Mouse (Mus musculus) NIH3T3 (cell line): Measurements from ENCODE around the gene Samd5.

Source experiments
- DNase-seq: peaks from one replicate; pipeline ENCODE4 v3.0.0-alpha.2; 2012; ENCODE audit warnings: low read depth

Samd5 gene

GRCm38 (mm10) chr10:9650050-9650825, 24.8 kb downstream of the Samd5 start:
- no peak for DNase-seq

DNA sequence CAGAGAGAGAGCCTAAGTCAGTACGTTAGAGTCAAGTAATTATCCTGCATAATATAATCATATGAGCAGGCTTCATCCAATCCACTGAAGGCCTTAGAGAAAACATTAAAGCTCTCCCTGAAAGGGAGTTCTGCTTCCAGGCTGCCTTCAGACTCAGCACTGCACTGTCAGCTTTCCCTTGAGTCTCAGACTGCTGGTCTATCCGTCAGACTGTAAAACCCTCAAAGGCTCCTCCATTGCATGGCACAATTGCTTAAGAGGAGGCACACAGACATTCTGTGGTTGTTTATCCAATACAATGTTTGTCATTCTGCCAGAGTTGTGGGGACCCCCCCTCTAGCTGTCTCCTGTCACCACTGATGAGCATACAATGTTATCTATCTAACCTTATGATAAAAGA, 26.5 kb downstream of the Samd5 start:
- no peak for DNase-seq

DNA sequence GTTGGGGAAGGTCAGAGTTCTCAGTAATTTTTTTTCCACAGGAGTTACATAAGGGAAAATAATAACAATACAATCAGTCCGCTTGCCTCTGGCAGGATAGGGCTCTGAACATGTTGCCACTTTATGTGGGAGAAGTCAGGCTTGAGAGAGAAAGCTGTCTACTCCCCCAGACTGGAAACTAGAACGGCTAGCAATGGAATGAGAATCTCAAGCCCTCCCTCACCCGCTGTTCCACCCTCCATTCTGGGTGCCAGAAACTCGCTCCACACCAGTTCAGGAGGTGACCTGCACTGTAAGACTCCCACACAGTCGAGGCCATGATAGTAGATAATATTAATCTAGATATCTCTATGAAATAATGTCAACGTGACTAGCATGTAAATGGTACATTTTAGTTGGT, 27.3 kb downstream of the Samd5 start:
- DNase-seq = no peak

DNA sequence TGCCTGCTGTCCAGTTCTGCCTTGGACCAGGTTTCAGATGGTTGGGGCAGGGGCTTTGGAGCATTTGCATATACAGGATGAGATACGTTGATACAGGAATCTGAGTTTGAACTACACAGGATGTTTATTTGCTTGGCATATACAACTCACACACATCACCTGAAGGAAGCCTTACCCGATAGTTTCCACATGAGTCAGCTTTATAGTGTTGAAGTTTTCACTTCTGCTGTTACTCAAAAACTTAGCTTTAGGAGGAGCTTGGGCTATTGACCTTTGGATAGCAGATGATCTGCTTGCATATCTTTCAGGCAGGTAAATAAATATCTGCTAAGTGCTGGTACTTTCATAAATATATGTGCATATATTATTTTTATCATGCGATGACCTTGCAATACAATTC, 28.6 kb downstream of the Samd5 start:
- no peak for DNase-seq

- DNase-seq = no peak
Observed at GRCm38 (mm10) chr10:9643531-9643930, 31.5 kb downstream of the Samd5 start.

DNA sequence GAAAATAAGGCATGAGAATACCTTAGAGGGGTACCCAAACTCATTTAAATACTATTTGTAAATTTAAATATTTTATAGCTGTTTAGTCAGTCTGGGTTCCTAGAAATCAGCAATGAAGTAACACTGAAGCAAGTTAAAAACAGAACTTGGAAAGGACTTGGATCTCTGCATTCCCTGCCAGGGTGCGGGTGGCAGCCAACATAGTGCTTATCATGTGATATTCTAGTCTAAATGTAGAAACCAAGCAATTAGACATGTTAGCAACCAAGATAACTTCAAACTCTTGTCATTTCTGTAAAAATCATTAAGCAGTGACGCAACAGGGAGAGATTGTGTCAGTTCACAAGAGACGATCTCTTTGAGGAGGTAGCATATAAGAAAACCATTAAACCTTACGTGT, 32.9 kb downstream of the Samd5 start:
- no peak for DNase-seq

DNA sequence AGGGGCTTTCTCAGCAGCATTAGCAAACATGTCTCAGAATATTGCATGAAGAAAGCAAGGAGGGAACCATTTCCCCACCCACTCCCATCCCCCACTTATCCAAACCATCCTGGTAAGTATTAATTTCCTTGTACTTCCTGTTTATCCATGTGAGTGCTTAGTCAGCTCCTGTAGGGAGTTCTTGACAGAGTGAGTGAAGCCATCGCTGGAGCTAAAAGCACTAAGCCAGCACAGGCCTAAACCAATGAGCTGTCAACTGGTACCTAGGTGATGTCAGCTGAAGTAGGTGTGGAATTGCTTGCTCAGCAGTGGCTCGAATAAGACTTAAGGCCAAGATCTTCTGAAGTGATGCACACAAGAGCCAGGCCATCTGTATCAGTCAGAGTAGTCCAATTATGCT, 34.3 kb downstream of the Samd5 start:
- peak; percentile 16 for DNase-seq

- DNase-seq = no peak
Observed at GRCm38 (mm10) chr10:9640056-9640455, 35.0 kb downstream of the Samd5 start.

GRCm38 (mm10) chr10:9625356-9625755, 49.7 kb downstream of the Samd5 start:
- no peak for DNase-seq

- no peak for DNase-seq
Observed at GRCm38 (mm10) chr10:9621926-9622688, 52.9 kb downstream of the Samd5 start.

DNA sequence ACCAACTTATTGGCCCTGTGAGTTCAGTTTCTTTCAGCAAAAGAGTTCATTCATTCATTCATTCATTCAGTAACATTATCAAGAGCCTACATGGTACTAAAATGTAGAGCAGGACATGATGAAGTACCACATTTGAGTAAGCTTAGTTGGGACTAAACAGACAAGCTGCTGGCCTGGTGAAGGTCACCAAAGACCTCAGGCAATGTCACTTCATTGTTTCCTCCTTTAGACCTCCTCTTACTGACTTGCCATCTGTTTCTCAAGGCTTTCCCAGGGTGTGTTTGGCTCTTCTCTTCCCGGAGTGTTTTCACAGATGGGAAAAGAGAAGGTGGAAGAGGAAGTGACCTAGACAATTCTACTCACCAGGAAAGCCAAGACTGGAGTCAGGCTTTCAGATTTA, 54.0 kb downstream of the Samd5 start:
- DNase-seq = no peak

- no peak for DNase-seq
Observed at GRCm38 (mm10) chr10:9615009-9615408, 60.0 kb downstream of the Samd5 start.

- DNase-seq = no peak
Observed at GRCm38 (mm10) chr10:9608854-9609253, 66.2 kb downstream of the Samd5 start.

DNA sequence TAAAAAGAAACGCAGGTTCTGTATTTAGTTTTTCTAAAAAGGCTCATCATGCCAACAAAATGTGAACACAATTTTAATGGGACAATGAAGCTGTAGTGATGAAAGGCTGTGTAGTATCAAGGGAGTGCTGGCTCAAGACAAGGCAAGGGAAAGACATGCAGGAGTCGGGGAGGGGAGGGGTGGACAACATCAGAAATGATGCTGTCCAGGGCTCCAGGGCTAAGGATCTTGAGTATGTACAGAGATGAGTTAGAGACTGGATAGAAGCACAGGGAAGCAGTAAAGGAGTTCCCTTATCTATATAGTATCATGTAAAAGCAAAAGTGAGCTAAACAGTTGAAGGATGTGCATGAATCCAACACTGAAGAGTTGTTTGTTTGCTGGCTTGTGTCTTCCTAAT, 67.9 kb downstream of the Samd5 start:
- no peak for DNase-seq

DNA sequence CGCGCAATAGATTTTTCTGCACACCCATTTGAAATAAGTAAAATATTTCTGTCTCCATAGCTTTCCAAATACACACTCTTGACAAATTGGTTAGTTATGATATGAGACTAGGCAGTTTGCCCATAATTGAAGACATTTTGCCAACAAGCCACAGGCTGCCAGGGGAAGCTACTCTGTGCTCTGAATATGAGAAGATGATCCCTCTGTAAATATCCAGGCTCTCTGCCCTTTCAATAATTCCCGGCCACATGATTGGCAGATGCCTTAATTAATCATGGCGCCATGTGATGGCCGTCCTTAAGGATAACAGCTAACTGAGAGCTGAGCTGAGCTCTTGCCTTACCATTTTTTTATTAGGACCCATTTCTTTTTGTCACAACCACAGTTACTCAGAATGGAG, 69.4 kb downstream of the Samd5 start:
- DNase-seq = peak; percentile 60

DNA sequence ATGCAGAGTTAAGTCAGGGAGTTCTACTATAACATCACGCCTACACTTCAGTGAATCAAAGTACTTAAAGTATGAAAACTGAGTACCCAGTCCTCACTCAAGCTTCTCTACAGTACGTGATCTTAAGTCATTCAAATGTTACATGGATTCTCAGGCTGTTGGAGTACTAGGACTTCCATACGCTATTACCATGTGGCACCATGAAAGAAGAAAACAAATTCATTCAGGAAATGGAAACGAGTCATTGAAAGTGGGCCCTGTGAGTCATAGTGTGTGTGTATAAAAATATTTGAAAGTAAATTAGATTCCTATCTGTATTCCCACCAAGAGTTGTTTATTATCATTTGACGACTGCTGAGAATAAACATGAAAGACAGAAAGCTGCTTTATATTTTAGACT, 71.7 kb downstream of the Samd5 start:
- DNase-seq = peak; percentile 47

- peak; percentile 17 for DNase-seq
Observed at GRCm38 (mm10) chr10:9602845-9603244, 72.2 kb downstream of the Samd5 start.

DNA sequence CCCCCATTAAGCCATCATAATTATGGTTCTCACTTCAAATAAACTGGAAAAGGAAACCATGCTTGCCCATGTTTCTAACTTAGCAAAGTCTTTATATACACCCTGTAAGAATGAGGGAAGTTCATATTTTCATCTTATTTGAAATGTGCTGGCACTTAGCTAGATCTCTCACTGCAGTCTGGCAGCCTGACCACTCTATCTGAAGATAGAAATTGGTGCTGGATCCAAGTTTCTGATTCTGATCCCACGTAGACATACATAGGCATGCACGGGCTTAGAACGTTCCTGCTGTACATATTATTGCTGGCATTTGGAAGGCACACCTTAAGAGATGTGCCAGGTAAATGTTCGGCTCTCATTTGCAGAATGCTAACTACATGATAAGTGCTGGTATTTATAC, 72.6 kb downstream of the Samd5 start:
- no peak for DNase-seq

GRCm38 (mm10) chr10:9596228-9596627, 78.8 kb downstream of the Samd5 start:
- no peak for DNase-seq

DNA sequence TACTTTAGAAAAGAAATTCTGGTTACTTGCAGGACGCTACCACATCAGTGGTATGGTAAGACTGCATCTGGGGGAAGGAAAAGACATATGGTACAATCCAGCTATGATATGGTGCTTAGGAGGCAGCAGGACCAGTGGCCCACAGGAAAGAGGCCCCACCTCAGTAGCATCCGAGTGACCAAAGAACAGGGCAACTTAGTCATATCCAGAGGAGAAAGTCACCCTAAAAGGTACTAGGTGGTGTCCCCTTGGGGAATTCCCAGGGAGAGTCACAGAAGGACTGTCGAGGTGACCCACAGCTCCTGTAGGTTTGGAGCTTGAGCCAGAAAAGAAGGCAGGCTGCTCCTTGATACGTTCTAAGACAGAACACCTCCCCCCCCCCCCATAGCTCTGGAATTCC, 80.3 kb downstream of the Samd5 start:
- no peak for DNase-seq

DNA sequence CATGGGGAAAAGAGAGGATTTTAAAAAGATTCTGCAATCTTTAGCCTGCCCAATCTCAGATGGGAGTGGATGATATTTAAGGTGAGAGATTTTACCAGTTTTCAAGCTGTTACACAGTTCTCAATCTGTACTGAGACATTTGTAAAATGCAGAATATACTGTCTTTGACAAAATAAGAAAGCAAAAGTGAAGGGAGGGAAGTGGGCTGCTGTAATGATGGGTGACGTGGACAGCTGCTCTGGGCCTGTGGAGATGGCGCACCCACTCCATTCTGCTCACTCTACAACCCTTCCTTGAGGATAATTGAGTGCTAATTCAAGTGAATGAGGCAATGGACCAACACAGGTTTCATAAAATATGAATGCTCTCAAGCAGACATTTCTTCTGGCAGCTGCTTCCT, 84.4 kb downstream of the Samd5 start:
- DNase-seq = no peak

DNA sequence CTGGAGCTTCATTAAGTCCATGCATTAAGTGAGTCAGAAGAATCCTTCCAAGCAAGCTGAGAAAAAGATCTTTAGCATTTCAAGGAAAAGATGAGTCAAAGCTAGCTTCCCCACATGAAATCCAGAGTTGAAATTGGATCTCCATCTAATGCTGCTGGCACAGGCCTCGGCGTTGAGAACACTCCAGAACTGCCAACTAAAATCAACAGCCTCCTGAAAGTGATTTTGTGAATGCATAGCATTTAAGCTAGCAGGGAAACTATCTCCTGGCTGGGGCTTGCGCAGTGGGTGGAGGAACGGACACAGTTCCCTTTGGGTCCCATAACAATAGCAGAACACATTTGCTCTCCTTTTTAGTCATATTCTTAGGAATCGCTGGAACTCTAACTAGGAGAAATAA, 88.7 kb downstream of the Samd5 start:
- peak; percentile 75 for DNase-seq

DNA sequence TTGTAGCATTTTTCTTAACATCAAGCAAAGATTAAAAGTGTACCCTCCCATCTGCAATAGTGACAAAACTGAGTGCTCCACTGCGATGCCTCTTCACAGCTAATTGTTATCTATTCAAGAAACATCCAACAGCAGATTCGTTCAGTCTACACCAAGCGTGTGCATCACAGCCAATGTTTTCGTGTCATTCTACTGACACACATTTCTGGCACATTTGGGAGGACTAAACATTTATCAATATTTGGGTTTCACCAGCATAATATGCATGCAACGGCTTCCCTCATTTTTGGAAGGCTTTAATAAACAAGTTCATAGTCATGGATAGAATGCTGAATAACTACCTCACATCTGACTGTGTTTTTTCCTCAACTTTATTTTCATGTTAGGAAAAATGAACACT, 95.6 kb downstream of the Samd5 start:
- no peak for DNase-seq

DNA sequence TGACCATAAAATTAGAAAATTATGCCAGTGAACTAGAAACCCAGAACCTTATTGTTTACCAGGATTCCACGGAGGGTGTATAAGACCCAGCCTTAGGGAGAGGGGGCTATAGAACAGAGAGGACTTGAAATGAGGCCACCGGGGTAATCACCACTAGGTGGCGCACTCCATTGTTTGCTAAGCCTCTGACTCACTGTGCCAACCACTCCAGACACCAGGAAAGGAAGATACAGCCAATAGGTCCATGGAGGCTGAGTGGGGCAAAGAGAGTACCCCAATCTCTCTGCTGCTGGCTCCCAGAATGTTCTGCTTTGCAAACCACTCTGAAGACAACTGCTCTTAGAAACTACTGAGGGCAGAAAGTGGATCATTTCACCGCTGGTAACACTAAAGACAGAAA, 99.4 kb downstream of the Samd5 start:
- peak; percentile 78 for DNase-seq
